Mouse (Mus musculus): ENCODE results near the gene Gm10715. TPM values are rescaled to one million over a fixed set of nuclear protein-coding genes. Genes with fewer than 3 reads are reported as not detected.
"Not testable (repeated sequence)": the region's sequence is repeated elsewhere in the genome, so short reads cannot be mapped to it uniquely, and the experiment has no call there.

Gm10715 gene
- polyA plus RNA-seq, 1 experiment = not detected

- not testable (repeated sequence) for H3K36me3 ChIP-seq (ENCODE audit: control insufficient read depth, insufficient read depth, low read length); H3K27me3 ChIP-seq (ENCODE audit: control insufficient read depth, insufficient read depth, low read length); H3K4me1 ChIP-seq (ENCODE audit: control insufficient read depth, insufficient read depth, insufficient read length, low read length); H3K27ac ChIP-seq (ENCODE audit: insufficient read depth, low read depth, low read length); H3K4me3 ChIP-seq (ENCODE audit: low read depth, low read length)
- 79% methylated on average over 5 of the region's 5 CpGs for WGBS
Observed at GRCm38 (mm10) chr9:3026136-3026535, 10.5 kb upstream of the Gm10715 start.

- 70% methylated on average over 9 of the region's 9 CpGs for WGBS
- H3K36me3 ChIP-seq (ENCODE audit: control insufficient read depth, insufficient read depth, low read length); H3K4me3 ChIP-seq (ENCODE audit: low read depth, low read length); H3K27me3 ChIP-seq (ENCODE audit: control insufficient read depth, insufficient read depth, low read length); H3K4me1 ChIP-seq (ENCODE audit: control insufficient read depth, insufficient read depth, insufficient read length, low read length); H3K27ac ChIP-seq (ENCODE audit: insufficient read depth, low read depth, low read length): not testable (repeated sequence)
Observed at GRCm38 (mm10) chr9:3026741-3027140, 9.9 kb upstream of the Gm10715 start.

GRCm38 (mm10) chr9:3027200-3027599, 9.5 kb upstream of the Gm10715 start:
- H3K27me3 ChIP-seq (ENCODE audit: control insufficient read depth, insufficient read depth, low read length); H3K27ac ChIP-seq (ENCODE audit: insufficient read depth, low read depth, low read length); H3K4me3 ChIP-seq (ENCODE audit: low read depth, low read length); H3K36me3 ChIP-seq (ENCODE audit: control insufficient read depth, insufficient read depth, low read length); H3K4me1 ChIP-seq (ENCODE audit: control insufficient read depth, insufficient read depth, insufficient read length, low read length): not testable (repeated sequence)
- 75% methylated on average over 9 of the region's 9 CpGs for WGBS

GRCm38 (mm10) chr9:3029276-3030000, 7.2 kb upstream of the Gm10715 start:
- not testable (repeated sequence) for H3K4me1 ChIP-seq (ENCODE audit: control insufficient read depth, insufficient read depth, insufficient read length, low read length); H3K27ac ChIP-seq (ENCODE audit: insufficient read depth, low read depth, low read length); H3K4me3 ChIP-seq (ENCODE audit: low read depth, low read length); H3K27me3 ChIP-seq (ENCODE audit: control insufficient read depth, insufficient read depth, low read length); H3K36me3 ChIP-seq (ENCODE audit: control insufficient read depth, insufficient read depth, low read length)
- 68% methylated on average over 13 of the region's 16 CpGs for WGBS

- H3K27me3 ChIP-seq (ENCODE audit: control insufficient read depth, insufficient read depth, low read length); H3K4me1 ChIP-seq (ENCODE audit: control insufficient read depth, insufficient read depth, insufficient read length, low read length); H3K36me3 ChIP-seq (ENCODE audit: control insufficient read depth, insufficient read depth, low read length); H3K4me3 ChIP-seq (ENCODE audit: low read depth, low read length); H3K27ac ChIP-seq (ENCODE audit: insufficient read depth, low read depth, low read length): not testable (repeated sequence)
- 68% methylated on average over 2 of the region's 10 CpGs for WGBS
Observed at GRCm38 (mm10) chr9:3030677-3031318, 5.9 kb upstream of the Gm10715 start.

- not testable (repeated sequence) for H3K27ac ChIP-seq (ENCODE audit: insufficient read depth, low read depth, low read length); H3K27me3 ChIP-seq (ENCODE audit: control insufficient read depth, insufficient read depth, low read length); H3K4me3 ChIP-seq (ENCODE audit: low read depth, low read length); H3K4me1 ChIP-seq (ENCODE audit: control insufficient read depth, insufficient read depth, insufficient read length, low read length); H3K36me3 ChIP-seq (ENCODE audit: control insufficient read depth, insufficient read depth, low read length)
- WGBS = 60% methylated on average over 1 of the region's 8 CpGs
Observed at GRCm38 (mm10) chr9:3034299-3034698, 2.4 kb upstream of the Gm10715 start, which contains the start of gene Gm17535. Gm17535 (plus strand) TSS chr9:3034599.

- not testable (repeated sequence) for H3K4me1 ChIP-seq (ENCODE audit: control insufficient read depth, insufficient read depth, insufficient read length, low read length); H3K27ac ChIP-seq (ENCODE audit: insufficient read depth, low read depth, low read length); H3K36me3 ChIP-seq (ENCODE audit: control insufficient read depth, insufficient read depth, low read length); H3K4me3 ChIP-seq (ENCODE audit: low read depth, low read length); H3K27me3 ChIP-seq (ENCODE audit: control insufficient read depth, insufficient read depth, low read length)
- WGBS = 69% methylated on average over 4 of the region's 4 CpGs
Observed at GRCm38 (mm10) chr9:3038161-3038560, 1.5 kb downstream of the Gm10715 start.

Other genes with a start within 250 kb of the Gm10715 start
- gene Gm10722, start 36.0 kb upstream of the Gm10715 start, polyA plus RNA-seq (2012; rRNA removed) = not detected in 2 replicates
- not detected in 2 replicates for gene Gm11168, start 33.5 kb upstream of the Gm10715 start, polyA plus RNA-seq (2012; rRNA removed)
- gene Gm10721, start 23.7 kb upstream of the Gm10715 start, polyA plus RNA-seq (2012; rRNA removed) = not detected in 2 replicates
- gene Gm10720, start 21.2 kb upstream of the Gm10715 start, polyA plus RNA-seq (2012; rRNA removed) = not detected in 2 replicates
- not detected in 2 replicates for gene Gm10719, start 19.5 kb upstream of the Gm10715 start, polyA plus RNA-seq (2012; rRNA removed)
- not detected in 2 replicates for gene Gm10718, start 13.3 kb upstream of the Gm10715 start, polyA plus RNA-seq (2012; rRNA removed)
- not detected in 2 replicates for gene Gm10717, start 11.5 kb upstream of the Gm10715 start, polyA plus RNA-seq (2012; rRNA removed)
- gene Gm17535, start 2.3 kb upstream of the Gm10715 start, polyA plus RNA-seq (2012; rRNA removed) = not detected in 2 replicates

Data from small intestine, adult 2 months (tissue).